Mouse (Mus musculus): ENCODE results near the gene Syna.

Syna gene

DNA sequence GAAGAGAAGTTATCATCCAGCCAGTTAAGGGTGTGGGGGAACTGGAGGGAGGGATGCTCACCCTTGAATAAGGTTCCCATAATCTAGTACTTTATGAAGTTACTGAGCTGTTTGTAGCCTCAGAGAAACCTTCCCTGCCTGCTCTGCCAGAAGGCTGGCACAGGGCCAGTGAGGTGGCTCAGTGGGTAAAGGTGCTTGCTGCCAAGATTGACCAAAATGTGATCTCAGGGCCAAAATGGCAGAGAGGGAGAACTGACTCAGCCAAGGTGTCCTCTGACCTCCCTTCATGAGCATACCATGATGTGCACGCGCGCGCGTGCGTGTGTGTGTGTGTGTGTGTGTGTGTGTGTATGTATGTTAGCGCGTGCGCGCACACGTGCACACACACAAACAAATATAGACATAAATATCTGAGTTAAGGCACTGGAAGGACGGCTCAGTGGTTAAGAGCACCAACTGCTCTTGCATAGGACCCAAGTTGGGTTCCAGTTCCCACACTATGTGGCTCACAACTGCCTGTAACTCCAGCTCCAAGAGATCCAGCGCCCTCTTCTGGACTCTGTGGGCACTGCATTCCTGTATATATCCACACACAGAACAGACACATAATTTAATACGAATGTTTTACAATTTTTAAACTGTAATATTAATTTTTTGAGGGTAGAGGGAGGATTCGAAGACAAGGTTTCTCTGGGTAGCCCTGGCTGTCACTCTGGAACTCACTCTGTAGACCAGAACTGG is 33.8 kb downstream of the Syna start:
- DNase-seq, result no peak

DNA sequence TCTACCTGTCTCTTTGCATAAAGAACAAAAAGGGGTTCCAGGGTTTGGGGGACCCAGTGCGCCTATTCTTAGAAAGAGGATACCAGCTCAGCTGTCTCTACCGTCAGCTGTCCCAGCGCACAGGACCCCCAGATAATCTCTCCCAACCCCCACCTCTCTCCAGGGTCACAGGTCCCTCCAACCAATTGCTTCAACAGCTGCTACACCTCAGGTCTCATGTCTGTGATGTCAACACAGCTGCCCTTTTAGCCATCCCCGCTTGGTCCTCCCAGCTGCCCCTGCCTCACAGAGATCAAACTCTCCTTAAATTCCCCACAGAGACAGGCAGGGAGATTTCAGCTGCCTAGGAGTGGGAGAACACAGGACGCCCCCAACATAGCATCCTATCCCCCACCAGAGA is 36.2 kb downstream of the Syna start:
- DNase-seq, result no peak

GRCm38 (mm10) chr5:134522524-134522923 is 37.4 kb downstream of the Syna start:
- no peak for DNase-seq

GRCm38 (mm10) chr5:134521806-134522205 is 38.2 kb downstream of the Syna start:
- DNase-seq, result no peak

DNA sequence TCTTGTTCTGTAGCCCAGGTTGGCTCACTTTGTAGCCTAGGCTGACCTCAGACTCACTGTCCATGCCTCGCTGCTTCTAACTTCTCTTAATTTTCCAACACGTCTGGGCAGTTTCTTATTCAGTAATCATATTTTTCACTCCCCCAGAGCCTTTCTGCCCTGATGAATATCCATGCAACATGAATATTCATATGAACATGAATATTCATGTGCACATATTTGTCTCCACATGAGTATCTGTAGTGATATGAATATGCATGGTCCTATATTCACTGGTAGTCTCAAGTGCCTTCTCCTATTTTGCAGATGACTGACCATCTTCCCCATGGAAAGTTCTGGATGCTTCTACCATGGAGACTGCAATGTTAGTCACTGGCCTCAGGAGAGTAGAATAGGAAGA is 38.8 kb downstream of the Syna start:
- no peak for DNase-seq

DNA sequence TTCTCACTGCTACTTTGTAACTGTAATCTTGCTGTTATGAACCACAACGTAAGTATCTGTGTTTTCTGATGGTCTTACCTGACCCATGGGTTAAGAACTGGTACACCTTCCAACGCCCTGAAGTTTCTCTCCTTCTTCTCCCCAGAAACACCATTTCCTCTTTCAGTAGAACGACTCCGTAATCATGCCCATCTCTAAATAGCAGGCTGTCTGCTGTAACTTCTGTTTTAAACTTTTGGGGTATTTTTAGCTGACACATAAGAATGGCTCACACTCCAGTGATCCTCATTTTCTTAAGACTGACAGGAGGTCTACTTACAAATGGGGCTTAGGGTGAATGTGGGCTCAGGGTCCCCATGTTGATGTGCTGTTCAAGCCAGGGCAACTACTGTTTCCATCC is 39.9 kb downstream of the Syna start:
- DNase-seq, result no peak

DNA sequence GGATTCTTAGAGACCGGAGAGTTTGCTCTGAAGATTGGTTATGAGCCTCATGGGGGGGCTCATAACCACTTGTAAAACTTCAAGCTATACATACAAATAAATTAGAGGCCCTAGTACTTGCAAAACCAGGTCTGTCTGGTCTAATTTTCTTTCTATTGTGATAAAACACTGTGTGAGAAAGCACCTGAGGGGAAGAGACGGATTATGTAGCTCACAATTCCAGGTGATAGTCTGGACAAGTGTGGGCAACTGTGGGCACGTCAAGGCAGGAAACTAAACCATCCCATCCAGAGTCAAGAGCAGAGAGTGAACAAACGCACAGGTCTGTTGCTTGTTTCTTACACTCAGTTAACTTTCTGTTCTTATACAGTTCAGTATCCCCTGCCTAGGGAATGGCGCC is 40.5 kb downstream of the Syna start:
- no peak for DNase-seq

DNA sequence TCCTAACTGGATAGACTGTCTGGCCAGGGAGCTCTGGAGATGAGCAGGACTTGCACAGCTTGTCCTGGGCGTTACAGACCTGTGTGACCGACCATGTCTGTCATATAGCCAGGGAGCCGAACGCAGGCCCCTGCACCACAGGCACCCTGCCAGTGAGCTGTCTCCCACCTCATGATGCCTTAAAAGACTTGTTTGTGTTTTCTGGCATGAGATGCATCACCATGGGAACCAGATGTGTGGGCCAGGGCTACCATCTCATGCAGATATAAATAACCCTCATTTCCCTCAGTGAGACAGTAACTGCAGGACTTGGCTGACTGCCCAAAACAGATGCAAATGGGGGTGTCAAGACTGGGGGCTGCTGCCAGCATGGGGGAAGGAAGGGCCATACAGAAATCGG is 47.9 kb downstream of the Syna start:
- no peak for DNase-seq

GRCm38 (mm10) chr5:134510266-134510665 is 49.7 kb downstream of the Syna start:
- no peak for DNase-seq

- DNase-seq, result no peak
These were observed 51.0 kb downstream of the Syna start for GRCm38 (mm10) chr5:134508965-134509364.

Measured in kidney, adult 9 months (tissue).